Mouse (Mus musculus) bone marrow macrophage, adult 2 months (primary cell): ENCODE data around the gene Wfdc18. TPM values are rescaled to one million over a fixed set of nuclear protein-coding genes. Genes with fewer than 3 reads are reported as not detected.

Experiments used
- H3K27ac ChIP-seq: 2 replicates; pipeline ENCODE4 v1.5.1; 2012; ENCODE audit warnings: low read depth, low read length; ENCODE audit not compliant: insufficient read depth
- H3K4me1 ChIP-seq: 2 replicates; pipeline ENCODE4 v1.6.1; 2012; ENCODE audit warnings: low read length; ENCODE audit not compliant: control insufficient read depth, insufficient read depth
- H3K4me3 ChIP-seq: 2 replicates; pipeline ENCODE4 v1.5.1; 2012; ENCODE audit warnings: mild to moderate bottlenecking, low read length, moderate library complexity; ENCODE audit not compliant: insufficient read depth
- CTCF ChIP-seq: IDR thresholded peaks from 2 replicates; pipeline ENCODE4 v1.5.1; 2012; ENCODE audit warnings: low read depth, mild to moderate bottlenecking, low read length, moderate library complexity
- POLR2A ChIP-seq: IDR thresholded peaks from 2 replicates; pipeline ENCODE4 v1.6.1; 2012; ENCODE audit warnings: mild to moderate bottlenecking, low read depth, low read length, borderline replicate concordance
- polyA plus RNA-seq: library from polyadenylated mRNA; stranded (reverse); fragments of >200 nt; gene quantifications from 2 replicates; pipeline ENCODE4 v1.2.4, GENCODE M21; 2012; ENCODE audit not compliant: missing spikeins, insufficient read depth, insufficient read length

Wfdc18 gene
- polyA plus RNA-seq, 1 experiment, result 2.4 TPM

- Histone ChIP-seq H3K27ac (no peak overlapping the region), H3K4me1 (peaks cover 42% of the 10 kb centered on the region), H3K4me3 (no peak overlapping the region)
- TF ChIP-seq POLR2A (no peak), CTCF (no peak)
Observed at GRCm38 (mm10) chr11:83741841-83742240, 33.0 kb downstream of the Wfdc18 start.

- no peak overlapping the region for H3K27ac ChIP-seq
- no peak for TF ChIP-seq POLR2A
- TF ChIP-seq CTCF, result no peak
- H3K4me3 ChIP-seq, result no peak overlapping the region
Observed at GRCm38 (mm10) chr11:83742731-83743355, 34.0 kb downstream of the Wfdc18 start.

GRCm38 (mm10) chr11:83743525-83743924 is 34.7 kb downstream of the Wfdc18 start:
- H3K4me1 ChIP-seq, result peaks cover 37% of the 10 kb centered on the region
- TF ChIP-seq POLR2A (no peak), CTCF (no peak)
- H3K4me3 ChIP-seq, result no peak overlapping the region
- no peak overlapping the region for H3K27ac ChIP-seq

More at GRCm38 (mm10) chr11:83742731-83743355, 34.0 kb downstream of the Wfdc18 start:
- peaks cover 40% of the 10 kb centered on the region for H3K4me1 ChIP-seq

GRCm38 (mm10) chr11:83746152-83746551 is 37.3 kb downstream of the Wfdc18 start:
- Histone ChIP-seq H3K27ac (no peak overlapping the region), H3K4me3 (no peak overlapping the region), H3K4me1 (peaks cover 36% of the 10 kb centered on the region)
- TF ChIP-seq POLR2A (no peak), CTCF (no peak)

DNA sequence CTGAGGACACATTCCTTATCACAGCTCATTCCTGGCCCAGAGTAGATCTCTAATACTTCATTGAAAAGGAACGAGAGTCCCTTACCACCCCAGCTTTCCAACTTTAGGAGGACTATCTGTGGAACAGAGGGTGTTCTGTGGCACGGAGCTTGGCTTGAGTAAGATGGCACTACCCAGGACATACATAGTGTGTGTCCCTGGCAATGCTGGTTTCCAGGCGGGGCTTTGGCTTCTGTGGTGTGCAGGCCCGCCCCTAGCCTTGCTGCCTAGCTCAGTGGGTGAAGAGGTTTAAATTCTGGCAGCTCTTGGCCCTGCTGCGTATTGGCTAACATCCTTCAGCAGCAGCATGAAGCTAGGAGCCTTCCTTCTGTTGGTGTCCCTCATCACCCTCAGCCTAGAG is 37.9 kb downstream of the Wfdc18 start, which contains the start of gene Wfdc21:
Wfdc21 (plus strand) TSS at position 260 of the 400 bp plus-strand sequence.
- Histone ChIP-seq H3K4me3 (no peak within 1 kb of the TSS), H3K4me1 (peaks cover 36% of the 10 kb centered on the region), H3K27ac (no peak within 1 kb of the TSS)
- TF ChIP-seq CTCF, result no peak
- TF ChIP-seq POLR2A, result no peak

- no peak for TF ChIP-seq CTCF
- no peak for TF ChIP-seq POLR2A
- Histone ChIP-seq H3K4me1 (peaks cover 35% of the 10 kb centered on the region), H3K4me3 (no peak overlapping the region), H3K27ac (no peak overlapping the region)
Observed at GRCm38 (mm10) chr11:83747376-83748265, 38.8 kb downstream of the Wfdc18 start.

DNA sequence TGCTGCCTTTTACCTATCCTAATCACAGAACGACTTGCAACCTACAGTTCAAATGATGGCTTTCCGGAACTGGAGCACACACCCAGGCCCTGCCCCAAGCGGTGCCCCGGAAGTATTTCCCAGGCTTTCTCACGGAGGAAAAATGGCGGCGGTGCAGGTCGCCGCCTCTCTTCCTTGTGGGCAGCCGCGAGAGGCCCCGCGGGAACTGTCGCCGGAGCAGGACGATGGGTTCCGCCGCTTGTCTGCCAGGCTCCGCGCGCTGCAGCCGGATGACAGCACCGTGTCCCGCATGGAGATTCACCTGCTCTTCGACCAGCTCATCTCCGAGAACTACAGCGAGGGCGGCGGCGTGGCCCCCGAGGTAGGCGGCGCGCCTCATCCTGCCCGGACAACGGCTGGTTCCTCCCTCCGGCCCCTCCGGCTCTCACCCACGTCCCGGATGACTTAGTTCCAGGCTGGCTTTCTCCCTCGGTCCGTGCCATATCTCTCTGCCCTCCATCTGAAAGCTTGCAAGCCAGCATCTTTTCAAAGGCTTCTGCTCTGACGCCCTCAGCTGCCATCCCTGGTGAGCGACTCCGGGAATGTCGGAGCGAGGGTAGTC is 44.9 kb downstream of the Wfdc18 start, which contains the start of gene Heatr6:
Heatr6 (plus strand) TSS at position 116 of the 601 bp plus-strand sequence.
- TF ChIP-seq POLR2A (no peak), CTCF (no peak)
- H3K4me1 ChIP-seq, result peaks cover 3% of the 10 kb centered on the region; the same call in 1 of the 2 replicates
- peak within 1 kb of the TSS; percentile 87 for H3K4me3 ChIP-seq
- H3K27ac ChIP-seq, result peak within 1 kb of the TSS; percentile 80

DNA sequence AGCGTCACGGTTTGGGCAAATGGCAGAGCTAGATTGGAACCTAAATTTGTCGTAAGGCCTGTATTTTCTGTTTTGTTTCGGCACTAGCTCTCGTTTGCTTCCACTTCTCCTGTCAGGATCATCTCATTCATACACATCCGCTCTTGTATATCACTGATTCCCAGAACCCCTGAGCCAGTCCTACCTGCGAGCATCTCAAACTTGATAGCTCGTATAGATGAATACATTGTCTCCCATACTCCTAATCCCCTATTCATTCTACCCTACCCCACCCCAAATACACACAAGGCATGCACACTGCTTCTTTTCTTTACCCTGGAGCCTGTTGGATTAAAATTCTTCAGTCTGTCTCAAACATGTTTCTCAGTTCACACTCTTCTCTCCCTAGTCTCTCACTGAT is 45.4 kb downstream of the Wfdc18 start:
- peak overlapping the region; percentile 87 for H3K4me3 ChIP-seq
- peaks cover 3% of the 10 kb centered on the region; the same call in 1 of the 2 replicates for H3K4me1 ChIP-seq
- peak overlapping the region; percentile 80 for H3K27ac ChIP-seq
- TF ChIP-seq CTCF (no peak), POLR2A (no peak)

Other genes with a start within 250 kb of the Wfdc18 start
- gene Mmp28, start 245.9 kb upstream of the Wfdc18 start, polyA plus RNA-seq, result 0.57 and 0.58 TPM in 2 replicates
- gene Taf15, start 235.9 kb upstream of the Wfdc18 start, polyA plus RNA-seq, result 81.6 and 104 TPM in 2 replicates
- gene Heatr9, start 186.8 kb upstream of the Wfdc18 start, polyA plus RNA-seq, result not detected in 2 replicates
- gene Ccl5, start 178.5 kb upstream of the Wfdc18 start, polyA plus RNA-seq, result 18.6 and 24.6 TPM in 2 replicates
- 650 and 692 TPM in 2 replicates for gene Ccl9, start 130.4 kb upstream of the Wfdc18 start, polyA plus RNA-seq
- gene Ccl6, start 115.9 kb upstream of the Wfdc18 start, polyA plus RNA-seq, result 168 and 174 TPM in 2 replicates
- gene Rpl9-ps1, start 63.4 kb upstream of the Wfdc18 start, polyA plus RNA-seq, result not detected in 2 replicates
- 129 and 135 TPM in 2 replicates for gene Ccl3, start 59.7 kb upstream of the Wfdc18 start, polyA plus RNA-seq
- 78.8 and 104 TPM in 2 replicates for gene Ccl4, start 46.4 kb upstream of the Wfdc18 start, polyA plus RNA-seq
- gene Wfdc17, start 5.0 kb upstream of the Wfdc18 start, polyA plus RNA-seq, result 530 and 532 TPM in 2 replicates
- not detected in 2 replicates for gene Wfdc21, start 37.9 kb downstream of the Wfdc18 start, polyA plus RNA-seq
- gene Heatr6, start 44.7 kb downstream of the Wfdc18 start, polyA plus RNA-seq, result 13.1 and 17.5 TPM in 2 replicates
- gene Hnf1b, start 141.0 kb downstream of the Wfdc18 start, polyA plus RNA-seq, result not detected in 2 replicates
- 26.3 and 27.9 TPM in 2 replicates for gene Ddx52, start 233.0 kb downstream of the Wfdc18 start, polyA plus RNA-seq